Mouse (Mus musculus) bone marrow macrophage, adult 2 months (primary cell): ENCODE results near the gene Pcif1.

Source experiments
- CTCF ChIP-seq: IDR thresholded peaks from 2 replicates; pipeline ENCODE4 v1.5.1; 2012; ENCODE audit warnings: low read depth, mild to moderate bottlenecking, low read length, moderate library complexity
- POLR2A ChIP-seq: IDR thresholded peaks from 2 replicates; pipeline ENCODE4 v1.6.1; 2012; ENCODE audit warnings: mild to moderate bottlenecking, low read depth, low read length, borderline replicate concordance

DNA sequence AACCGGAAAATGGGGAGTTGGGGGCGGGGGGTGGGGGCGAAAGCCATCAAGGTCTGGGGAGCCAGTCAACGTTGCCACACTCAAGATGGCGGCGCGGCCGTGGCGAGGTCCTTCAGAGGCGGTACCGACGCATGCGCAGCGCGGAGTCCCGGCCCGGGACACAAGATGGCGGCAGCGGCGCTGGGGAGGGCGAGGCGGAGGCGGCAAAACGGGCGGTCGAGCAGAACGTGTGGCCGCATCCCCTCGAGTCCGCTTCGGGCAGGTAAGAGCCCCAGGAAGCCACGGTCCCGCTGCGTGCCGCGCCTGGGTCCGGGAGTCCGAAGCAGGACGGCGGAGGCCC is at the start of gene Pcif1:
- TF ChIP-seq POLR2A (no peak), CTCF (no peak)
